Mouse (Mus musculus): ENCODE data around the gene Tiprl.

Gene Tiprl

GRCm38 (mm10) chr1:165201445-165202012 is 35.3 kb downstream of the Tiprl start:
- in situ Hi-C loops (cut with MseI, MboI) = no loop called here

GRCm38 (mm10) chr1:165200748-165201147 is 36.0 kb downstream of the Tiprl start:
- in situ Hi-C loops (cut with MseI, MboI) = no loop called here

GRCm38 (mm10) chr1:165199639-165200038 is 37.2 kb downstream of the Tiprl start:
- in situ Hi-C loops (cut with MseI, MboI) = no loop called here

- in situ Hi-C loops (cut with MseI, MboI) = no loop called here
Observed at GRCm38 (mm10) chr1:165198951-165199350, 37.8 kb downstream of the Tiprl start.

- in situ Hi-C loops (cut with MseI, MboI) = no loop called here
Observed at GRCm38 (mm10) chr1:165197875-165198274, 38.9 kb downstream of the Tiprl start.

GRCm38 (mm10) chr1:165195396-165195960 is 41.3 kb downstream of the Tiprl start:
- in situ Hi-C loops (cut with MseI, MboI) = no loop called here

- in situ Hi-C loops (cut with MseI, MboI) = no loop called here
Observed at GRCm38 (mm10) chr1:165194662-165195013, 42.2 kb downstream of the Tiprl start.

GRCm38 (mm10) chr1:165193880-165194661 is 42.7 kb downstream of the Tiprl start, which contains the start of gene Sft2d2:
Gene Sft2d2 (minus strand): TSS chr1:165194438.
- in situ Hi-C loops (cut with MseI, MboI) = no loop called here

- in situ Hi-C loops (cut with MseI, MboI) = no loop called here
Observed at GRCm38 (mm10) chr1:165193426-165193825, 43.4 kb downstream of the Tiprl start.

- in situ Hi-C loops (cut with MseI, MboI) = no loop called here
Observed at GRCm38 (mm10) chr1:165192714-165193264, 44.0 kb downstream of the Tiprl start.

- in situ Hi-C loops (cut with MseI, MboI) = no loop called here
Observed at GRCm38 (mm10) chr1:165192102-165192501, 44.7 kb downstream of the Tiprl start.

GRCm38 (mm10) chr1:165191611-165192010 is 45.2 kb downstream of the Tiprl start:
- in situ Hi-C loops (cut with MseI, MboI) = no loop called here

GRCm38 (mm10) chr1:165190571-165191273 is 46.1 kb downstream of the Tiprl start:
- in situ Hi-C loops (cut with MseI, MboI) = no loop called here

GRCm38 (mm10) chr1:165190068-165190467 is 46.7 kb downstream of the Tiprl start:
- in situ Hi-C loops (cut with MseI, MboI) = no loop called here

- in situ Hi-C loops (cut with MseI, MboI) = no loop called here
Observed at GRCm38 (mm10) chr1:165188806-165189580, 47.8 kb downstream of the Tiprl start.

- in situ Hi-C loops (cut with MseI, MboI) = no loop called here
Observed at GRCm38 (mm10) chr1:165187357-165187756, 49.4 kb downstream of the Tiprl start.

GRCm38 (mm10) chr1:165186491-165186890 is 50.3 kb downstream of the Tiprl start:
- in situ Hi-C loops (cut with MseI, MboI) = no loop called here

GRCm38 (mm10) chr1:165185116-165185515 is 51.7 kb downstream of the Tiprl start:
- in situ Hi-C loops (cut with MseI, MboI) = no loop called here

- in situ Hi-C loops (cut with MseI, MboI) = no loop called here
Observed at GRCm38 (mm10) chr1:165184178-165184577, 52.6 kb downstream of the Tiprl start.

GRCm38 (mm10) chr1:165183400-165183799 is 53.4 kb downstream of the Tiprl start:
- in situ Hi-C loops (cut with MseI, MboI) = no loop called here

GRCm38 (mm10) chr1:165179321-165179720 is 57.5 kb downstream of the Tiprl start:
- in situ Hi-C loops (cut with MseI, MboI) = no loop called here
